Mouse (Mus musculus): ENCODE measurements around the gene Hacd3. TPM values are rescaled to one million over a fixed set of nuclear protein-coding genes. Genes with fewer than 3 reads are reported as not detected.

Gene Hacd3
- polyA plus RNA-seq, 1 experiment from 2014 or later: 108 TPM

GRCm38 (mm10) chr9:64952055-64952454 lies 69.4 kb downstream of the Hacd3 start:
- Histone ChIP-seq H3K27me3 (ENCODE audit: insufficient read depth, low read length) (0 out of 2 replicates have a peak, but pooled peaks cover 8% of the 10 kb centered on the region), H3K9me3 (ENCODE audit: low read length) (no peaks in the 10 kb centered on the region), H3K4me2 (ENCODE audit: low read depth, low read length) (no peak overlapping the region), H3K4me3 (ENCODE audit: low read depth, low read length) (no peak overlapping the region), H3K9ac (replicated peaks) (no peak overlapping the region), H3K27ac (ENCODE audit: low read depth) (no peak overlapping the region), H3K4me1 (ENCODE audit: insufficient read depth) (peaks cover 14% of the 10 kb centered on the region), H3K36me3 (replicated peaks; ENCODE audit: insufficient read depth, low read length) (no peaks in the 10 kb centered on the region)
- TF ChIP-seq EP300 (IDR thresholded peaks at IDR 0.05; ENCODE audit: low read depth) (no peak), CTCF (IDR thresholded peaks at IDR 0.05; ENCODE audit: low read depth) (no peak)
- no peak for ATAC-seq
- no peak for DNase-seq
- 37% methylated on average over 5 of the region's 5 CpGs for WGBS (ENCODE audit: insufficient replicate concordance)

GRCm38 (mm10) chr9:64951161-64951657 lies 70.3 kb downstream of the Hacd3 start, which contains the start of gene Slc24a1:
Gene Slc24a1, minus strand, starts transcription at chr9:64951607.
- ATAC-seq: no peak
- no peak for DNase-seq
- Histone ChIP-seq H3K9me3 (ENCODE audit: low read length) (no peaks in the 10 kb centered on the region), H3K4me2 (ENCODE audit: low read depth, low read length) (no peak within 1 kb of the TSS), H3K4me1 (ENCODE audit: insufficient read depth) (peaks cover 12% of the 10 kb centered on the region), H3K4me3 (ENCODE audit: low read depth, low read length) (no peak within 1 kb of the TSS), H3K27me3 (ENCODE audit: insufficient read depth, low read length) (0 out of 2 replicates have a peak, but pooled peaks cover 8% of the 10 kb centered on the region), H3K27ac (ENCODE audit: low read depth) (no peak within 1 kb of the TSS), H3K36me3 (replicated peaks; ENCODE audit: insufficient read depth, low read length) (no peaks in the 10 kb centered on the region), H3K9ac (replicated peaks) (no peak within 1 kb of the TSS)
- no peak for TF ChIP-seq EP300 (IDR thresholded peaks at IDR 0.05; ENCODE audit: low read depth)
- WGBS (ENCODE audit: insufficient replicate concordance): 50% methylated on average over 11 of the region's 11 CpGs

GRCm38 (mm10) chr9:64947483-64948095 lies 73.9 kb downstream of the Hacd3 start:
- peaks cover 4% of the 10 kb centered on the region for H3K4me1 ChIP-seq (ENCODE audit: insufficient read depth)
- 73% methylated on average over 9 of the region's 9 CpGs for WGBS (ENCODE audit: insufficient replicate concordance)
- no peak overlapping the region for H3K4me3 ChIP-seq (ENCODE audit: low read depth, low read length)
- H3K4me2 ChIP-seq (ENCODE audit: low read depth, low read length): no peak overlapping the region
- TF ChIP-seq EP300 (IDR thresholded peaks at IDR 0.05; ENCODE audit: low read depth): no peak
- no peak for TF ChIP-seq CTCF (IDR thresholded peaks at IDR 0.05; ENCODE audit: low read depth)
- H3K27me3 ChIP-seq (ENCODE audit: insufficient read depth, low read length): 0 out of 2 replicates have a peak, but pooled peaks cover 8% of the 10 kb centered on the region
- DNase-seq (no peak), ATAC-seq (no peak)
- no peaks in the 10 kb centered on the region for H3K36me3 ChIP-seq (replicated peaks; ENCODE audit: insufficient read depth, low read length)
- no peak overlapping the region for H3K9ac ChIP-seq (replicated peaks)
- H3K27ac ChIP-seq (ENCODE audit: low read depth): no peak overlapping the region
- no peaks in the 10 kb centered on the region for H3K9me3 ChIP-seq (ENCODE audit: low read length)

GRCm38 (mm10) chr9:64943997-64944396 lies 77.5 kb downstream of the Hacd3 start:
- no peaks in the 10 kb centered on the region for H3K27me3 ChIP-seq (ENCODE audit: insufficient read depth, low read length)
- H3K4me2 ChIP-seq (ENCODE audit: low read depth, low read length): no peak overlapping the region
- DNase-seq (no peak), ATAC-seq (no peak)
- no peak overlapping the region for H3K4me3 ChIP-seq (ENCODE audit: low read depth, low read length)
- no peaks in the 10 kb centered on the region for H3K9me3 ChIP-seq (ENCODE audit: low read length)
- peaks cover 5% of the 10 kb centered on the region for H3K4me1 ChIP-seq (ENCODE audit: insufficient read depth)
- H3K9ac ChIP-seq (replicated peaks): no peak overlapping the region
- no peak overlapping the region for H3K27ac ChIP-seq (ENCODE audit: low read depth)
- no peaks in the 10 kb centered on the region for H3K36me3 ChIP-seq (replicated peaks; ENCODE audit: insufficient read depth, low read length)
- WGBS (ENCODE audit: insufficient replicate concordance): 47% methylated on average over 11 of the region's 11 CpGs
- no peak for TF ChIP-seq EP300 (IDR thresholded peaks at IDR 0.05; ENCODE audit: low read depth)
- TF ChIP-seq CTCF (IDR thresholded peaks at IDR 0.05; ENCODE audit: low read depth): no peak

- H3K36me3 ChIP-seq (replicated peaks; ENCODE audit: insufficient read depth, low read length): no peaks in the 10 kb centered on the region
- H3K4me1 ChIP-seq (ENCODE audit: insufficient read depth): peaks cover 3% of the 10 kb centered on the region
- DNase-seq (no peak), ATAC-seq (no peak)
- no peak overlapping the region for H3K27ac ChIP-seq (ENCODE audit: low read depth)
- H3K4me2 ChIP-seq (ENCODE audit: low read depth, low read length): no peak overlapping the region
- no peak overlapping the region for H3K9ac ChIP-seq (replicated peaks)
- no peak overlapping the region for H3K4me3 ChIP-seq (ENCODE audit: low read depth, low read length)
- WGBS (ENCODE audit: insufficient replicate concordance): 73% methylated on average over 4 of the region's 4 CpGs
- TF ChIP-seq CTCF (IDR thresholded peaks at IDR 0.05; ENCODE audit: low read depth) (no peak), EP300 (IDR thresholded peaks at IDR 0.05; ENCODE audit: low read depth) (no peak)
- no peaks in the 10 kb centered on the region for H3K27me3 ChIP-seq (ENCODE audit: insufficient read depth, low read length)
- no peaks in the 10 kb centered on the region for H3K9me3 ChIP-seq (ENCODE audit: low read length)
These were observed 79.8 kb downstream of the Hacd3 start for GRCm38 (mm10) chr9:64941650-64942049.

GRCm38 (mm10) chr9:64940731-64941346 lies 80.7 kb downstream of the Hacd3 start:
- DNase-seq: no peak
- no peak for TF ChIP-seq CTCF (IDR thresholded peaks at IDR 0.05; ENCODE audit: low read depth)
- TF ChIP-seq EP300 (IDR thresholded peaks at IDR 0.05; ENCODE audit: low read depth): no peak
- Histone ChIP-seq H3K27me3 (ENCODE audit: insufficient read depth, low read length) (no peaks in the 10 kb centered on the region), H3K27ac (ENCODE audit: low read depth) (no peak overlapping the region), H3K9ac (replicated peaks) (no peak overlapping the region), H3K9me3 (ENCODE audit: low read length) (no peaks in the 10 kb centered on the region), H3K4me1 (ENCODE audit: insufficient read depth) (peaks cover 6% of the 10 kb centered on the region), H3K4me2 (ENCODE audit: low read depth, low read length) (no peak overlapping the region), H3K4me3 (ENCODE audit: low read depth, low read length) (no peak overlapping the region), H3K36me3 (replicated peaks; ENCODE audit: insufficient read depth, low read length) (no peaks in the 10 kb centered on the region)
- WGBS (ENCODE audit: insufficient replicate concordance): 80% methylated on average over 11 of the region's 11 CpGs
- ATAC-seq: no peak
